Mouse (Mus musculus) mesoderm, embryonic 11.5 days (tissue): ENCODE results near the gene Ncs1.
A peak's percentile ranks its signal among the peaks of the same experiment; 100 is the strongest.

Source experiments
- DNase-seq: peaks from one replicate; pipeline ENCODE4 v3.0.0-alpha.2; 2012; ENCODE audit warnings: low read depth, low spot score

The Ncs1 gene

GRCm38 (mm10) chr2:31277810-31278209 lies 32.2 kb downstream of the Ncs1 start:
- DNase-seq: no peak

- DNase-seq: no peak
These were observed 32.9 kb downstream of the Ncs1 start for GRCm38 (mm10) chr2:31278483-31278882.

GRCm38 (mm10) chr2:31281138-31281537 lies 35.5 kb downstream of the Ncs1 start:
- no peak for DNase-seq

GRCm38 (mm10) chr2:31282266-31282665 lies 36.6 kb downstream of the Ncs1 start:
- DNase-seq: peak; percentile 45

- no peak for DNase-seq
These were observed 37.3 kb downstream of the Ncs1 start for GRCm38 (mm10) chr2:31282880-31283279.

- DNase-seq: no peak
These were observed 38.9 kb downstream of the Ncs1 start for GRCm38 (mm10) chr2:31284531-31284930.

GRCm38 (mm10) chr2:31291421-31291820 lies 45.8 kb downstream of the Ncs1 start:
- DNase-seq: peak; percentile 68

- DNase-seq: peak; percentile 70
These were observed 49.4 kb downstream of the Ncs1 start for GRCm38 (mm10) chr2:31294985-31295384.

- no peak for DNase-seq
These were observed 50.8 kb downstream of the Ncs1 start for GRCm38 (mm10) chr2:31296395-31296794.

GRCm38 (mm10) chr2:31297602-31298268 lies 52.1 kb downstream of the Ncs1 start:
- no peak for DNase-seq

- DNase-seq: no peak
These were observed 53.2 kb downstream of the Ncs1 start for GRCm38 (mm10) chr2:31298814-31299213.

- peak; percentile 85 for DNase-seq
These were observed 53.6 kb downstream of the Ncs1 start for GRCm38 (mm10) chr2:31299266-31299665.

- DNase-seq: no peak
These were observed 54.4 kb downstream of the Ncs1 start for GRCm38 (mm10) chr2:31299996-31300395.

GRCm38 (mm10) chr2:31303177-31303576 lies 57.6 kb downstream of the Ncs1 start:
- no peak for DNase-seq

- DNase-seq: no peak
These were observed 58.6 kb downstream of the Ncs1 start for GRCm38 (mm10) chr2:31304191-31304590.

- DNase-seq: no peak
These were observed 59.4 kb downstream of the Ncs1 start for GRCm38 (mm10) chr2:31304801-31305665.

- DNase-seq: no peak
These were observed 60.1 kb downstream of the Ncs1 start for GRCm38 (mm10) chr2:31305684-31306083.

GRCm38 (mm10) chr2:31308257-31308656 lies 62.6 kb downstream of the Ncs1 start:
- DNase-seq: no peak

GRCm38 (mm10) chr2:31309549-31309948 lies 63.9 kb downstream of the Ncs1 start:
- no peak for DNase-seq

- DNase-seq: no peak
These were observed 68.4 kb downstream of the Ncs1 start, which contains the start of gene Hmcn2 for GRCm38 (mm10) chr2:31314007-31314465. Gene Hmcn2, plus strand, starts transcription at chr2:31314415.

GRCm38 (mm10) chr2:31318162-31318561 lies 72.5 kb downstream of the Ncs1 start:
- no peak for DNase-seq

GRCm38 (mm10) chr2:31319200-31319599 lies 73.6 kb downstream of the Ncs1 start:
- no peak for DNase-seq

GRCm38 (mm10) chr2:31327186-31327585 lies 81.6 kb downstream of the Ncs1 start:
- peak; percentile 29 for DNase-seq
